Mouse (Mus musculus): ENCODE measurements at regions not wholly inside any gene's neighbourhood (a gene's known extent, or its start where the extent isn't known, plus 50 kb on each side); places are given as distances from the start of the nearest gene placed in this dataset.

DNA sequence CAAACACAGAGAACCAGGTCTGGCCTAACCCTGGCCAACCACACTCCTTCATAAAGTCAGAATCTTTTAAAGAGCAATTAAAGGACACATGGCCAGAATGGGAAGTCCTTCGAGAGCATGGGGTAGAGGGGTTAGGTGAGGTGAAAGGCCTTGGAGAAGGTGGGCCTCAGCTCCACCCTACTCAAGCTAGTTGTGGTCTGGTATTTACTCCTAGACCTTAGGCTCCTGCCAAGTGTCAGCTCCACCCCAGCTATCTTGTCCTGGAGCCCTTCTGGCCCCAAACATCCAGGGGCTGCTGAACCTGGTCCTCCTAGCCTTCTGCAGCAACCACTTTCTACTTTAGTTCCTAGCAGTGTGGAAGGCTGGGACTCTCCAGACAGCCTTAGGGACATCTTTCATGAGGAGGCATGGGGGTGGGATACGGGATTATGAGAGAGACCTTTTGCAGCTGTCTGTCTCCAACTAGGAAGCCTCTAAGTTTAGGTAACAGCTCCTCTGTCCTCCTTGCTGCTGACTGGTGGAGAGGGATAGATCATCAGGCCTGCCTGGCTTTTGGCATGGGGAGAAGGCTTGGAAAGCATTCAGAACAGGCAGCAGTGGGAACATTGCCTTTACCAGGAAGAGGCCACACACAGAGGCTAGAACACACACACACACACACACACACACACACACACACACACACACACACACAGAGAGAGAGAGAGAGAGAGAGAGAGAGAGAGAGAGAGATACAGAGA is 90.0 kb upstream of the Ercc6l2 start:
- Histone ChIP-seq H3K4me2 (no peak overlapping the region), H3K4me3 (ENCODE audit: low read depth, low read length) (no peak overlapping the region), H3K9ac (no peak overlapping the region), H3K27me3 (ENCODE audit: insufficient read depth, low read length) (no peaks in the 10 kb centered on the region), H3K4me1 (ENCODE audit: insufficient read depth) (peaks cover 49% of the 10 kb centered on the region), H3K36me3 (ENCODE audit: insufficient read depth) (no peaks in the 10 kb centered on the region), H3K9me3 (ENCODE audit: low read depth, low read length) (no peaks in the 10 kb centered on the region), H3K27ac (ENCODE audit: low read depth) (peak overlapping the region; percentile 90)
- peak; percentile 72 for ATAC-seq (ENCODE audit: insufficient read depth)
- peak; percentile 79 for DNase-seq
- TF ChIP-seq CTCF (IDR thresholded peaks at IDR 0.05; ENCODE audit: low read depth) = no peak
- 44% methylated on average over 2 of the region's 2 CpGs for WGBS

- peaks cover 39% of the 10 kb centered on the region for H3K4me1 ChIP-seq (ENCODE audit: insufficient read depth)
- no peak overlapping the region for H3K9ac ChIP-seq
- H3K27ac ChIP-seq (ENCODE audit: low read depth) = peak overlapping the region; percentile 90
- peak; percentile 84 for DNase-seq
- peak; percentile 67 for ATAC-seq (ENCODE audit: insufficient read depth)
- H3K27me3 ChIP-seq (ENCODE audit: insufficient read depth, low read length) = no peaks in the 10 kb centered on the region
- H3K36me3 ChIP-seq (ENCODE audit: insufficient read depth) = no peaks in the 10 kb centered on the region
- 12% methylated on average over 2 of the region's 2 CpGs for WGBS
- H3K9me3 ChIP-seq (ENCODE audit: low read depth, low read length) = no peaks in the 10 kb centered on the region
- H3K4me3 ChIP-seq (ENCODE audit: low read depth, low read length) = no peak overlapping the region
- no peak overlapping the region for H3K4me2 ChIP-seq
- TF ChIP-seq CTCF (IDR thresholded peaks at IDR 0.05; ENCODE audit: low read depth) = no peak
These were observed 89.0 kb upstream of the Ercc6l2 start for GRCm38 (mm10) chr13:63726035-63726434.

GRCm38 (mm10) chr13:63726509-63726908 is 88.5 kb upstream of the Ercc6l2 start:
- TF ChIP-seq CTCF (IDR thresholded peaks at IDR 0.05; ENCODE audit: low read depth) = no peak
- H3K9me3 ChIP-seq (ENCODE audit: low read depth, low read length) = no peaks in the 10 kb centered on the region
- no peak overlapping the region for H3K4me2 ChIP-seq
- H3K4me1 ChIP-seq (ENCODE audit: insufficient read depth) = peaks cover 34% of the 10 kb centered on the region
- H3K27ac ChIP-seq (ENCODE audit: low read depth) = peak overlapping the region; percentile 69
- no peaks in the 10 kb centered on the region for H3K36me3 ChIP-seq (ENCODE audit: insufficient read depth)
- no peak overlapping the region for H3K4me3 ChIP-seq (ENCODE audit: low read depth, low read length)
- no peaks in the 10 kb centered on the region for H3K27me3 ChIP-seq (ENCODE audit: insufficient read depth, low read length)
- no peak overlapping the region for H3K9ac ChIP-seq
- DNase-seq (no peak), ATAC-seq (ENCODE audit: insufficient read depth) (no peak)
- WGBS = 56% methylated on average over 6 of the region's 6 CpGs

GRCm38 (mm10) chr13:63735739-63736138 is 79.3 kb upstream of the Ercc6l2 start:
- no peaks in the 10 kb centered on the region for H3K36me3 ChIP-seq (ENCODE audit: insufficient read depth)
- H3K4me3 ChIP-seq (ENCODE audit: low read depth, low read length) = no peak overlapping the region
- no peak overlapping the region for H3K4me2 ChIP-seq
- 73% methylated on average over 5 of the region's 5 CpGs for WGBS
- H3K4me1 ChIP-seq (ENCODE audit: insufficient read depth) = no peaks in the 10 kb centered on the region
- ATAC-seq (ENCODE audit: insufficient read depth) (no peak), DNase-seq (no peak)
- H3K27me3 ChIP-seq (ENCODE audit: insufficient read depth, low read length) = no peaks in the 10 kb centered on the region
- no peak for TF ChIP-seq CTCF (IDR thresholded peaks at IDR 0.05; ENCODE audit: low read depth)
- no peak overlapping the region for H3K9ac ChIP-seq
- H3K9me3 ChIP-seq (ENCODE audit: low read depth, low read length) = no peaks in the 10 kb centered on the region
- H3K27ac ChIP-seq (ENCODE audit: low read depth) = no peak overlapping the region

- no peaks in the 10 kb centered on the region for H3K36me3 ChIP-seq (ENCODE audit: insufficient read depth)
- no peak for TF ChIP-seq CTCF (IDR thresholded peaks at IDR 0.05; ENCODE audit: low read depth)
- H3K4me2 ChIP-seq = no peak overlapping the region
- H3K4me3 ChIP-seq (ENCODE audit: low read depth, low read length) = no peak overlapping the region
- no peaks in the 10 kb centered on the region for H3K4me1 ChIP-seq (ENCODE audit: insufficient read depth)
- DNase-seq = peak; percentile 55
- no peak overlapping the region for H3K27ac ChIP-seq (ENCODE audit: low read depth)
- no peaks in the 10 kb centered on the region for H3K9me3 ChIP-seq (ENCODE audit: low read depth, low read length)
- no peak overlapping the region for H3K9ac ChIP-seq
- H3K27me3 ChIP-seq (ENCODE audit: insufficient read depth, low read length) = no peaks in the 10 kb centered on the region
- ATAC-seq (ENCODE audit: insufficient read depth) = no peak
- 66% methylated on average over 2 of the region's 2 CpGs for WGBS
These were observed 73.2 kb upstream of the Ercc6l2 start for GRCm38 (mm10) chr13:63741879-63742278.

- no peak for TF ChIP-seq CTCF (IDR thresholded peaks at IDR 0.05; ENCODE audit: low read depth)
- no peaks in the 10 kb centered on the region for H3K27me3 ChIP-seq (ENCODE audit: insufficient read depth, low read length)
- H3K4me3 ChIP-seq (ENCODE audit: low read depth, low read length) = no peak overlapping the region
- H3K36me3 ChIP-seq (ENCODE audit: insufficient read depth) = no peaks in the 10 kb centered on the region
- H3K4me2 ChIP-seq = no peak overlapping the region
- H3K9me3 ChIP-seq (ENCODE audit: low read depth, low read length) = no peaks in the 10 kb centered on the region; the same call in 1 of the 2 replicates
- no peaks in the 10 kb centered on the region for H3K4me1 ChIP-seq (ENCODE audit: insufficient read depth)
- DNase-seq = no peak
- no peak overlapping the region for H3K9ac ChIP-seq
- ATAC-seq (ENCODE audit: insufficient read depth) = no peak
- 86% methylated on average over 2 of the region's 2 CpGs for WGBS
- no peak overlapping the region for H3K27ac ChIP-seq (ENCODE audit: low read depth)
These were observed 66.3 kb upstream of the Ercc6l2 start for GRCm38 (mm10) chr13:63748788-63749187.

GRCm38 (mm10) chr13:63749997-63750396 is 65.0 kb upstream of the Ercc6l2 start:
- Histone ChIP-seq H3K27ac (ENCODE audit: low read depth) (no peak overlapping the region), H3K27me3 (ENCODE audit: insufficient read depth, low read length) (no peaks in the 10 kb centered on the region), H3K4me1 (ENCODE audit: insufficient read depth) (no peaks in the 10 kb centered on the region), H3K9me3 (ENCODE audit: low read depth, low read length) (no peaks in the 10 kb centered on the region; the same call in 1 of the 2 replicates), H3K9ac (no peak overlapping the region), H3K36me3 (ENCODE audit: insufficient read depth) (no peaks in the 10 kb centered on the region), H3K4me2 (no peak overlapping the region), H3K4me3 (ENCODE audit: low read depth, low read length) (no peak overlapping the region)
- DNase-seq (peak; percentile 50), ATAC-seq (ENCODE audit: insufficient read depth) (peak; percentile 60; the same call in 1 of the 2 replicates)
- WGBS = 51% methylated on average over 4 of the region's 4 CpGs
- TF ChIP-seq CTCF (IDR thresholded peaks at IDR 0.05; ENCODE audit: low read depth) = no peak
